Mouse (Mus musculus) testis, postnatal 14 days (tissue): Measurements from ENCODE around the gene Sv2c.
"Not testable (repeated sequence)": the region's sequence is repeated elsewhere in the genome, so short reads cannot be mapped to it uniquely, and the experiment has no call there.

Experiments
- DNase-seq: peaks from one replicate; pipeline ENCODE4 v3.0.0; 2021; ENCODE audit warnings: low spot score

Sv2c gene

GRCm38 (mm10) chr13:96132401-96132816, at the start of gene Sv2c:
Gene Sv2c, minus strand, starts transcription at chr13:96132577.
- peak; percentile 9 for DNase-seq

- no peak for DNase-seq
These were observed 48.3 kb upstream of the Sv2c start for GRCm38 (mm10) chr13:96180671-96181161.

- DNase-seq, result peak; percentile 11
These were observed 43.3 kb upstream of the Sv2c start for GRCm38 (mm10) chr13:96175591-96176212.

DNA sequence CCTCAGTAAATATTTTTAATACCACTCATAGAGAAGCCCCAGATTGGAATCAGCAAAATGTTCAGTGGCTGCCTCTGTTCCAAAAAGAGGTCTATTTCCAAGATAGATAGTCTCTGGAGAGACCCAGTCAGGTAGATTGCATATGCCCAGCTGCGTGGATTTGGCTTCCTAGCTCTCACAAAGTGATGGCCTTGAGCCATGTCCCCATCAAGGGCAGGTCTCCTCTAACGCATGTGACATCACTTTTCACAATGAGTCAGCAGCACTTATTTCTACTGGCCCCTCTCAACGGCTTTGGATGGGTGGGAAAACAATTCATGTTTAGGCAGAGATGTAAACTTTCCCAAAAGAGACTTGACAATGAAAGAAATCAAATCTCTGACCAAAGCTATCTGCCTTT, 41.3 kb upstream of the Sv2c start:
- DNase-seq, result no peak

DNA sequence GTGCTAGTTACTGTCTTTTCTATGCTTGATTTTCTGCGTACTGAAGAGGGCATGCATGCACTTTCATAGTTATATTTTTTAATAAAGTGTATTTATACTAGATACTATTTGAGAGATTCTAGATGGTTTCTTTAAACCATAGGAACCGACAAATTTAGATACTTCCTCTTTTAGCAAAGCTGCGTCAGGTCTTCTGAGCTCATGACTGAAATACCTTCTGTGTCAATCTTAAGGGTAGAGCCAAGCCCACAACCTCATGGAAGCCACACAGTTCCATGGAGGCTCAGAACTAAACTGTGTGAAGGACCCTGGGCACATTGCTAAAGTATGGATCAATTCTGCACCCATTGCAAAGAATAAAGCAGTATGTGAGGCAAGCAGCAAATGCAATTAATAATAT, 39.9 kb upstream of the Sv2c start:
- no peak for DNase-seq

DNA sequence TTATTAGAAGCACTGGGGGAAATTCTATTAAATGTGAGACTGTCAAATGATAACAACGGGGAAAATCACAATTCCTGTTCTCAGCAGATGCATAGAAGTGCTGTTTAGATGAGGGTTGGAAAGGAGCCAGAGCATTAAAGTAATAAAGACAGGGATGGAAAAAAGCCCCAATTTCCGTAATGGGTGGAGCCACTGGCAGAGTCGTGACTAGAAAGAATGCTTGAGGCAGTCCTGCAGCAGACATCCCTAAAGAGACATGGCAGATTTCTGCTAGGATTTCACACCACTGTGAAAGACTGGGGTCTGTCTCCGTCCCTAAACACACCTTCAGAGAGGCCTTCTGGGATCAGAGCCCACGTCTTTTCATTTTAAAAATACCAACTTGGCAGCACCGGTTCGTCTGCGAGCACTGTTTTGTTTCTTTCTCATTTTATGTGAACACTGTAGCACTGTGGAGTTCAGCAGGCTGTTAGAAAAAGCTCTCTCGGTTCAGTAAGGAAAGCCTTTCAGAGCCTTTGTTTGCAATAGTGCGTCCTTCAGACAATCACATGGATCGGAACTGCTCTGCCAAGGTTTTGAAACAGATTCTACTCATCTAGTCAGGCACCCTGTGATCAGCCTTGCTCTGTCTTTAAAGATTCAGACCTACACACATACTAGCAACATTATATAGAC, 36.8 kb upstream of the Sv2c start:
- no peak for DNase-seq

DNA sequence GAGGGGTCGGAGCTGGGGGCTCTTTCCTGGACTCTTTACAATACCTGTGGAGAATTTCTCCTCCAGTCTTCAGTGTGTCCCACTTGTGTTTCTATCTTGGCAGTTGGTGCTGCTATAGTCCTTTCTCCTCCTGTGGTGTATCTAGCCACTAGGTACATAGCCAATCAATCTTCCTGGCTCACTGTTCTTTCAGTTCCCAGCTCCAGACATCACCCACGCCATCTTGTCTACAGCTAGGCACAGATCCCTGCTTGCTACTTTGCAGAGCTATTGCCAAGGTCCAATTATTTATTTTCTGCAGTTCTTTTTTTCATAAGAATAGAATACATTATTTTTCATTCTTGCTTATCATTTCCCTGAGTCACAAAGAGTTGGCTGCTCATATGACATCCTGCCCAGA, 34.2 kb upstream of the Sv2c start:
- no peak for DNase-seq

DNA sequence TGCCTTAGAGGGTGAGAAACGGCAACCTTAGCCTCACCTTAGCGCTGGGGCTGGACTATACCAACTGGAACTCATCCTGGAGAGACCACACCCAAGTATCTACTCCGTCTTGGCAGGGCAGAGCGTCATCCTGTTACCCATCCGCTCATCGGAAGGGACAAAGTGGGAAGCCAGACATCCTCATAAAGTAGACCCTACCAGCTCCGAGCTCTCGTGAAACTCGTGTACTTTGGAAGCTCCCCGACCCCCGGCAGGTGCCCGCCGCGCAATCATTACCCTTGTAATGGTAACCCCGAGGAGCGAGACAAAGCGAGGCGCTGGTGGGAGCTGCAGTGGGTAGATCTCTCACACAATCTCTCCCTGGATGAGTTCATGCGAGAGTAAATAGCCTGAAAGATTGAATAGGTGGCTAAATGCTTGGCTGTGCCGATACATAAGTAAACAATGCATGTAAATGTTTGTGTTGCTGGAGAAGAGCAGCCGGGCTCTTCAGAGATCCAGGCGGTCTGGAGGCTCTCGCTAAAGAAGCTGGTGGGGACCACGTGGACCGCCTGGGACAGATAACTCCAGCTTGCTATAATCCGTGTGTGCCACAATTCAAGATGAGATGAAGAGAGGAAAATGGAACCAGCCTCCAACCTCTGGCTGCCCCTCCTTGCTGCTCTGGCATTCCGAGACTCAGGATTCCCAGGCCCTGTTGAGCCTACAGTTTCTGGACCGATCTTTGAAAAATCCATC, 1.2 kb upstream of the Sv2c start:
- DNase-seq, result no peak

- no peak for DNase-seq
These were observed 456 bp upstream of the Sv2c start for GRCm38 (mm10) chr13:96132833-96133232.

- DNase-seq, result no peak
These were observed 466 bp downstream of the Sv2c start for GRCm38 (mm10) chr13:96131911-96132310.

DNA sequence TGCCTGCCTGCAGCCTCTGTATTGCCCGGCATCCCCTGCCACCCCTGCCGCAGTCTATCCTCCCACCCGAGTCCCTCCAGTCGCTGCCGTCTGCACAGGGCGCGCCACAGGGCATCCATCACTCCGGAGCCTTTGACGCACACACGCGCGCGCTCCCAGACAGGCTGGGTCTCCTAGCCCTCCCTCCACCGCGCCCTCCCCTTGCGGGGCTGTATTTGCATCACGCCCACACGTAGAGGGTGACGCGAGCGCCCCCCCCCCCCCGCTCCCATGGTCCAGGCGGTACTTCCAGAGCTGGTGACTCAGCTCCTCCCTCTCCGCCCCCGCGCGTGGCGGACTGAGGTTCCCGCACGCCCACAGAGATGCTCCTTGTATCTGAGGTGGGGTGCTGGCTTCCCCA, 1.3 kb downstream of the Sv2c start:
- DNase-seq, result peak; percentile 20

DNA sequence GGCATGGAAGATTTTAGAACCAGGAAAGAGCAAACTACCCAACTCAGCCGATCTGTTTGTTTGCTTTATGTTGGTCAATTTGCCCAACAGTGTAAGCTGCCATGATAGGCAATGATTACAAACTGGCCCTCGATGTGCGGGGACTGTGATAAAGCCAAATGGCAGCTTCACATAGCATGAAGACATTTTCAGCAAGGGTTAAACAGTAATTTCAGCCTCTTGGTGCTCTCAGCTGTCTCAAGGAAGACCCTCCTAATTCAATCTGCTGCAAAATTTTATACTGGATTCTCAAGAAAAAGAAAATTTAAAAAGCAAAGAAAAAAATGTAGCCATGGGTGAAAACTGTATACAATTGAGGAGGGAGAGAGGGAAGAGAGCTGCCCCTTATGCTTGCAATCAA, 3.3 kb downstream of the Sv2c start:
- DNase-seq, result no peak

- DNase-seq, result no peak
These were observed 5.7 kb downstream of the Sv2c start for GRCm38 (mm10) chr13:96126669-96127068.

DNA sequence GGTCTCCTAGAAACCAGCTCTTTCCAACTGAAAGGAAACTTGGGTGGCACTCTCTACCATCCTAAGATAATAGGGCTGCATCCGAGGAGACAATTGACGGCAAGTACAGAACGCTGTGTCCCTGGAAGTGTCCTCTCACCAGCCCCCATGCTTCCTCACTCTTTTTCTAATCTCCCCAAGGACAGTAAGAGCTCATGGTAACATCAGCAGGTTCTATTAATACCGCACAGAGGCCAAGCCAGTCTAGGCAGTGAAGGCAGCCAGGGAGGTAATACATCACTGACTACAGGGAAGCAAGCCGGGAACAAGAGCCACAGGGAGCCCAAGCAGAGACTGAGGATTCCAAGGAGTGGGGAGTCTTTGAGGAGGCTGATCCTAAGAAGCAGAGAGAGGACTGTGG, 7.4 kb downstream of the Sv2c start:
- DNase-seq, result peak; percentile 14

- no peak for DNase-seq
These were observed 19.7 kb downstream of the Sv2c start for GRCm38 (mm10) chr13:96112711-96113110.

DNA sequence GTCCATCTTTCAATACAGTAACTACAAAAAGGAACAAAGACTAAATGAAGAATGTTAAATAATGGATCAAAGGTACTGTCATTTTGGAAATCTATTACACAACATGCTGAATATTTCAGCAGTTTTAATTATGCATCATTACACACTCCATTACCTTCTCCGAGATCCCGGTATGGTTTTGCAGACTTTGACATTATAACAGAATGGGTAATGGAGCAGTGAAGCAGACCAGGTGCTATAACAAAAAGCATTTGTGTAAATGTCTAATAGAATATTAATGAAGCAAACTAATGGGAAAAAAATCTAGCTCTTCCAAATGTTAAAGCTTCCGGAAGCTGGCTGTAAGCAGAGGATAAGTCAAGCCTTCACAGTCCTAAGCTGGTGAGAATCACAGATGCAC, 21.6 kb downstream of the Sv2c start:
- DNase-seq, result no peak

GRCm38 (mm10) chr13:96106367-96106766, 26.0 kb downstream of the Sv2c start:
- DNase-seq, result no peak

DNA sequence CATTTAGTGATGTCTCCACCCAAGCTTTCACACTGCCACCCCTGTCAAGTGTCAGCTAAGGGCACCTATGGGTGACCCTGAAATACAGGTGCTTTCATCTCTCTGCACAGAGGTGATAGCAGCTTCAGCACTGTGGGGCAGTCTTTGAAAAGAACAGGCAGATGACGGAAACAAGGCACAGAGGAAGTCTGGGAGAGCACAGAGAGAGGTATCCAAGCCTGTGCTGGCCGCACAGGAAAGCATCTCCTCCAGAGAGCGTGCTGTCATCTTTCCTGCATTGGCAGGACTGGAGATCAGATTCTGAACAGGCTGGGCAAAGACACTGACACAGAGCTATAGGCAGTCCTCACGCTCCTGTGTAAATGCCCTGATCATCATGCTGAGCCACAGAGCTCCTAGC, 41.4 kb downstream of the Sv2c start:
- no peak for DNase-seq

DNA sequence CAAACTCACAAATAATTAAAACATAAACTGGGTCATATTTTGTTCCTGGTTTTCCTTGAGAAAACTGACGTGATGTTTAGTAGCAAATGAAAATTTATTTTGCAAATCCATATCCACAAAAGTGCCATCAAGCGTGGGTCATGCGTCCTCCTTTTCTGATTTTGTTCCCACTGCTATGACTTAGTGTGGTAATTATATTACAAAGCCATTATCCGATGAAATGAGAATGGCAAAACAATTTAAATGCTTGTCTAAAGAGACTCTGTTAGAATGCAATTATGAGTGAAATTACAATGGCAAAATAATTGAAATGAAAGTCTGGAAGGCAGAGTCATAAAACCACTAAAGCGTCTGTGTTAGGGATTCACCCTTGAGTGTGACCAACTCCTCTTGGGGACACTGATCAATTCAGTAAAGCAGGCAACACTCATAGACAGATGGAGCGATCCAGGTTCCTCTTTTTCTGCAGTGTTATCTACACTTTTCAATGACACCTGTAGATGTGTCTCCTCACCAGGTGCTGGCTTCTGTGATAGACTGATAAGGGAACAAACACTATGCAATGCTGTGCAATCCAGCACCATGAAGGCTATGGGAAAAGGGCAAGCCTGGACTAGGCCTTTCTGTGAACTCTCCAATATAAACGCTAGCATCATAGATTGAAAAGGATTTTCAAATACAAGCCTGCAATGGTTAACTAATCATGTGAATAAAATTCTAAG, 46.6 kb downstream of the Sv2c start:
- no peak for DNase-seq

DNA sequence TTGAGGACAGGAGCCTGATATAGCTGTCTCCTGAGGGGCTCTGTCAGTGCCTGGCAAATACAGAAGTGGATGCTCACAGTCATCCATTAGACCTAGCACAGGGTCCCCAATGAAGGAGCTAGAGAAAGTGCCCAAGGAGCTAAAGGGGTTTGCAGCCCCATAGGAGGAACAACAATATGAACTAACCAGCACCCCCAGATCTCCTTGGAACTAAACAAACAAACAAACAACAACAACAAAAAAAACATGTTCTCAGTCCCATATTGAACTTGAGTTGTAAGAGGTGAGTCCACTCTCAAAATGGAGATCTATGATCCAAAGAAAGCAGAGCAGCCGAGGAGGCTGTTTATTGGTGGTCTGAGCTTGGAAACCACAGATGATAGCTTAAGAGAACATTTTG, 50.6 kb downstream of the Sv2c start, which contains the start of gene Gm17190:
Gene Gm17190, plus strand, starts transcription at position 301 of the 400 bp plus-strand sequence.
- not testable (repeated sequence) for DNase-seq

GRCm38 (mm10) chr13:96081276-96081675, 51.1 kb downstream of the Sv2c start, which contains the start of gene Gm20075:
Gene Gm20075, minus strand, starts transcription at chr13:96081376.
- DNase-seq, result not testable (repeated sequence)

GRCm38 (mm10) chr13:96073555-96073954, 58.8 kb downstream of the Sv2c start:
- no peak for DNase-seq
